Mouse (Mus musculus): Measurements from ENCODE around the gene Csad.

The Csad gene

DNA sequence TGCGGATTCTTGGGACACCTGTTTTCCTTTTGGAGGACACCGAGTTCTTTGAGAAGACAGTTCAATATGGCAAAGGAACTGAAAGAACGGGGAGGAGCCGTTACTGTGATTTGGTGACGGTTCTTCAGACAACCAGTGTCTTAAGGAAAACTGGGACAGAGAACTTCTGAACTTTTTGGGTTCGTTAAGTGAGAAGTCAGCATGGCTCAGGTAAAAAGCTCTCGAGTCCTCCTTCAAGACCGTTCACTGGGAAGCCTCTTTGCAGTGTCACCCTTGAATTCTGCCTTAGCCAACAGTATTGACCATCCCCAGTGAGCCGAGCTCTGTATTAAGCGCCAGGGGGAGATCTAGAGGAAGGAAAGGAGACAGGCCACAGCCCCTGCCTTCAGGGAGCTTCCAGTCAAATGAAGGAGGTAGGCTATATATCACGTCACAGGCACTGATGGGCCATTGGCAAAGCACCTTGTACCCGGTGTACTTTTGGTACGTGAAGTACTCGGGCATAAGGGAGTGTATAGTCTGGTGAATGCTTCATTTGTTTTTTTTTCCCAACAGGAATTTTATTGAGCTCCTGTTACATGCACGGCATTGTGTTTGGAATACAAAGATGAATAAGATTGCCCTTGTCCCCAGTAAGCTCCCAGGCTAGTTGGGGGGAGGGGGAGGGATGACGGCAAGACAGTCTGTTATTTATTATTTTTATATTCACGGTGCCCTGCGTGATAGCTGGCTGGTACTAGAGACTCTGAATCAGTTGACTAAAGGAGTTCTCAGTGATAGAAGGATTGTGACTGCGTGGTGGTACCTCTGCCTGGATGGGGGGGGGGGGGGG is at the start of gene Csad:
Gene Csad (minus strand): TSS at position 51 of the 832 bp plus-strand sequence.
- in situ Hi-C loops (cut with MboI, MseI), result no loop called here

- in situ Hi-C loops (cut with MboI, MseI), result no loop called here
Observed at GRCm38 (mm10) chr15:102250521-102250920, 46.0 kb upstream of the Csad start.

DNA sequence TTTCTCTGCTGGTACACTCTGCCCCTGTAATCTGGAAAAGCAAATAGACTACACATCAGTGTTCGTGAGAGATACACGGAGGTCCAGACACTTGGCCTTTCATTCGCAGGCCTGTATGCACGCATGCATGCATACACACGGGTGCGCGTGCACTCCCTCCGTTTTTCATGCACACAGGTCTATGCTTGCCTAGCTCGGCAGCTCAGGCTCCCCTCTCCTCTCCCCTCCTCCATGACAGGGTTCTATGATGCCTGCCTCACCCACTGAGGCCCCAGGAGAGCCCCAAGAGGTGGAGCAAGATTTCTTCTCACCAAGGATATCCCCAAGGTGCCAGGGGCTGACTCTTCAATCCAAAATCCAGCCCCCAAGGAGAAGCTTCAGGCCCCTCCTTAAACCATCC is 45.4 kb upstream of the Csad start:
- in situ Hi-C loops (cut with MboI, MseI), result loop anchor here (25.0 kb wide), 1 partner anchor 988 kb away; the partner anchor contains the start of gene Nr4a1

GRCm38 (mm10) chr15:102249251-102249691 is 44.7 kb upstream of the Csad start:
- in situ Hi-C loops (cut with MboI, MseI), result loop anchor here (25.0 kb wide), 1 partner anchor 987 kb away; the partner anchor contains the start of gene Nr4a1

DNA sequence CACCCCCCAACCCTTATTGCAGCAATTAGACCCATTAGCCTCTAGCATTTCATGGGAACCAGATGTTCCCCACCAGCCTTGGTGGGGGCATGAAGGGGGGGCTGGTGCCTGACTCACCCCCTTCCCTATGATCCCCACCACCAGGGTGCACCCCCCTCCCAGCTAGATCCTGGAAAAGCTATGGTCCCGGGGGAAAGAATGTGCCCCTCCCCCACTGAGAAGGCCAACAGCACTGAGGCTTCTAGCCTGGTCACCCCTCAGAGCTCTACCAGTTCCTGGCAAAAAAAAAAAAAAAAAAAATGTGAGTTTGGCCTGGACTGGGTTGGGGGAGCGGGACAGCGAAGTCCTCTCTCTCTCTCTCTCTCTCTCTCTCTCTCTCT is 44.3 kb upstream of the Csad start:
- in situ Hi-C loops (cut with MboI, MseI), result loop anchor here (25.0 kb wide), 1 partner anchor 987 kb away; the partner anchor contains the start of gene Nr4a1

DNA sequence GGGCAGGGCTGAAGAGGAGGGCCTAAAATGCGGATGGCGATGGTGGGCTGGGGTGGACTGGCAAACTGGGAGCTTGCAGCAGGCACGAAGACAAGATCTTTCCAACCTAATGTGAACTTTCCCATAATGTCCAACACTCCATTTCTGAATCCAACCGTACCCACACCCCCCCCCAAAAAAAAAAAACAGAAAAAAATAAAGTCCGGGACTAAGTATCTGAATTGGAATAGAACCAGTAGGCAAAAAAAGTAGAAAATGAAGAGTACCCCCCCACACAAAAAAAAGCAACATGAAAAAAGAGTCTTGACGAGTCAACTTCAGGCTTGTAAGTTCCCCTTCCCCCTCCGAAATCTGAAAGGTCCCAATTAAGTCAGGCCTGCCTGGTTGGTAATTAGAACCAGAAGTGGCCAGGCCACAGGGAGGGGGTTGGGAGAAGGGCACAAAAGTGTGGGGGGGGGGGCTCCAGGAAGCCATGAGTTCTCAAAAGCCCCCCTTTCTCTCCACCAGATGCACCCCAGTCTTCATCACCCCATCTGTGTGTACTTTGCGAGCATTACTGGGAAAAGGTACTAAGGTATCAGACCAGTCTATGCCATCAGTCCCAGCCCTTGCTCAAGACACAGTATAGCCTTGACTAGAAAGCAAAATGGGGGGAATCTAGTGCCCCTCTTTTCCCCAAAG is 43.7 kb upstream of the Csad start:
- in situ Hi-C loops (cut with MboI, MseI), result loop anchor here (25.0 kb wide), 1 partner anchor 986 kb away; the partner anchor contains the start of gene Nr4a1

- in situ Hi-C loops (cut with MboI, MseI), result loop anchor here (25.0 kb wide), 1 partner anchor 985 kb away; the partner anchor contains the start of gene Nr4a1
Observed at GRCm38 (mm10) chr15:102247252-102248130, 43.0 kb upstream of the Csad start.

DNA sequence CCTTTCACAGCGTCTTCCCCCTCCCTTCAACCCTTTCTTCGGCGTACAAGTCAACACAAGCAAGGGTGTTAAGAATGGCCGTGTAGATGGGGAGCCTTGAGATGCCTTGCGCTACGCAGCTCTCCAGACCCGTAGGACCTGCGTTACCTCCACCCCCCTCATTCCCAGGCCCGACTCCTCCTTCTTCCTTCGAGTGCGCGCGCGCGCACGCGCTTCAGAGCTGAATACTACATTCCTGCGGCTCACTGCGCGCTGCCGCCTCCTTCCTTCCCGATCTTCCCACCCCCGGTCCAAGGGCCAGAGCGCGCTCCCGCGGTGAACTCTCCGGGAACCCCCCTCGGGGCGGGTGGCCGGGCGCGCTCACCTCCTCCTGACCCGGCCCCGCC is 42.3 kb upstream of the Csad start:
- in situ Hi-C loops (cut with MboI, MseI), result loop anchor here (25.0 kb wide), 1 partner anchor 985 kb away; the partner anchor contains the start of gene Nr4a1

- in situ Hi-C loops (cut with MboI, MseI), result loop anchor here (25.0 kb wide), 1 partner anchor 984 kb away; the partner anchor contains the start of gene Nr4a1
Observed at GRCm38 (mm10) chr15:102245891-102246741, 41.6 kb upstream of the Csad start.

DNA sequence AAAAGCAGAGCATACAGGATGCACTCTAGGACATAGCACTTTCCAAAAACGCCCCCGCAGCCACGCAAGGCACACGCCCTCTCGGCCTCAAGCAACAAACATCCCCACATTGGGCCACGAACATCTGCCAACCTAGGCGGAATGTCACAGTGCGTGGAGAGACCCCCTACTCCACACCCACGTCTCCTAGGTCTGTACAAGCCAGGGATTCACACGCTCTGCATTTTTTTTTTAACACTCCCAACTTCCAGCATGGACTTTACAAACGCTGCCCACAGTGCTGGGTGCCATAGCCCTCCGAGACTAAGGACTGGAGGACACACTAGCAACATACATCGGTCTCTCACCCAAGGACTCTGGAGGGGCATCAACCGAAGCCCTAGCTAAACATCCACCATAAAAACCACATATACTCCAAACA is 40.9 kb upstream of the Csad start:
- in situ Hi-C loops (cut with MboI, MseI), result loop anchor here (25.0 kb wide), 1 partner anchor 983 kb away; the partner anchor contains the start of gene Nr4a1

DNA sequence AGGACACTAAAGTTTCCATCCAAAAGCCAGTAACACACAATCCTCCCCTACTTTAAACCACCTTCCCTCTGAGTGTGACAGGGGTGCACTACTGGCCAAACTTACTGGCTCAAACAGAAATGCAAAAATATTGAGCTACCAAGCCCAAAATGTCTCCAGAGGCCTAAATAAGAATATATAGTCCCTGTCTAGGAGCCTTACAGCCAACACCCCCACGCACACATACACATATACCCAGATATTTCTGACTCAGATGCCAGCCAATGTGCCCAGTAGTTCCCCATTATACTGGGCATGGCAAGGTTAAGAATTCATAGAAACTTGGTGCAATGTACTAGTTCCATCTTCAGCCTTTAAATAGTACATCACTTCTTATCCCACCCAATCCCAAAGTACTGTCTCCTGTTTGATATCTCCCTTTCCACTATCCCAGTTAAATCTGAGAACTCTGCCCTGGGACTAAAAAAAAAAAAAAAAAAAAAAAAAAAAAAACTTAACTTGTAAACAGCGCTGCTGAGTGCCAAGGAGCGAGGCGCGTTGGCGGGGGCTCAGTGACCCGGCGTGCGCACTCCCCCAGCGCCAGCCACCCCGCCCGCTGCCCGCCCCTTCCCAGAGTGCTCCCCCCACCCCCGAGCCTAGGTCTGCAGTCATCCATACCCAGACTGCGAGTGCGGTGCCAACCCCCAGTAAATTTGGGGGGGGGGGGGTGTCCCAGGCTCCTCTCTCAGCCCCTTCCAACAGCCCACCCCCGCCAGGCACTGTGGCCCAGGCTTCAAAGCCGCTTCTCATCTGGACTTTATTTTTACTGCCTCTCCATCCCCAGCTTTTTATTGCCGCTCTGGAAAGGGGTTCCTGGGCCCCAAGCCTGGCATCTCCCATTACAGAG is 40.0 kb upstream of the Csad start:
- in situ Hi-C loops (cut with MboI, MseI), result loop anchor here (25.0 kb wide), 1 partner anchor 982 kb away; the partner anchor contains the start of gene Nr4a1

DNA sequence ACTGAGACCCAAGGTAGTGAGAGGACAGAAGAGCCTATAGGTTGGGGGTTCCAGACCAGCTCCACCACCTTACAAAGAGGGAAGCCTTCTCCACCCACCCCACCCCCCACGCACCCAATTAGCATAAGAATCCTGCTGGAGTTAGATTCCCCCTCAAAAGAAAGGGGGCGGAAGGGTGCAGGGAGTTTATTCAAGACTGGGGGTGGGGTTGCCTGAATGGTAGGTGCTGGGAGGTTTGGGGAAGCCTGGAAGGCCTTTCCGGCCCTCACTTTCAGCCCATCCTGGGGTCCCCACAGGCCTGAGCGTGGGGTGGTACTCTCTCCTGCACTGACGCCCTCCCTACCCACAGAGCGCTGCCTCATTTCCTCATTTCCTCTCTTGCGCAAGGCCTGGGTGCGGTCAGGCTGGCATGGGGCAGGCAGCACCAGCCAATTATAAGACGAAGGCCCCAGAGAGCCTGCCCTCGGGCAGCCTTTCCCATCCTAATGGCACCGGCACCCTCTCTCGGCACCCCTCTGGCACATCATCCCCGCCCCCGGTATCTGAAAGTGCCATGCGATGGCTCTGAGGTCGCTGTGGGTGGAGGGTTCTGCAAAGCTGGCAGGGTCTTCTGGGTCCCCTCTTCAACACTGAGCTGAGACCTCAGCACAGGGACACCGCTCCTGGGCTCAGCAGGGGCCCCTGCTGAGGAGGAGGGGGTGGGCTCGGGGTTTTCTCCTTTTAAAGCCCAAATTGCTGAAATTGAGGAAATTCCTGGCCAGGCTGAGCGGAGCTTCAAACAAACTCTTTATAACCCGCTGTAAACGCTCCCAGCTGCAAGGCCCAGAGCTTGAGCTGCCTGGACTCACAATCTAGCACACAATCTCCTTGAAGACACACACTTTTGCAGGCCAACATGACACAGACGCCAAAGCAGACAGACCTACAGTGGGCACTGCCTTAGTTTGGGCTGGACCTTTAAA is 39.0 kb upstream of the Csad start:
- in situ Hi-C loops (cut with MboI, MseI), result loop anchor here (25.0 kb wide), 1 partner anchor 981 kb away; the partner anchor contains the start of gene Nr4a1

DNA sequence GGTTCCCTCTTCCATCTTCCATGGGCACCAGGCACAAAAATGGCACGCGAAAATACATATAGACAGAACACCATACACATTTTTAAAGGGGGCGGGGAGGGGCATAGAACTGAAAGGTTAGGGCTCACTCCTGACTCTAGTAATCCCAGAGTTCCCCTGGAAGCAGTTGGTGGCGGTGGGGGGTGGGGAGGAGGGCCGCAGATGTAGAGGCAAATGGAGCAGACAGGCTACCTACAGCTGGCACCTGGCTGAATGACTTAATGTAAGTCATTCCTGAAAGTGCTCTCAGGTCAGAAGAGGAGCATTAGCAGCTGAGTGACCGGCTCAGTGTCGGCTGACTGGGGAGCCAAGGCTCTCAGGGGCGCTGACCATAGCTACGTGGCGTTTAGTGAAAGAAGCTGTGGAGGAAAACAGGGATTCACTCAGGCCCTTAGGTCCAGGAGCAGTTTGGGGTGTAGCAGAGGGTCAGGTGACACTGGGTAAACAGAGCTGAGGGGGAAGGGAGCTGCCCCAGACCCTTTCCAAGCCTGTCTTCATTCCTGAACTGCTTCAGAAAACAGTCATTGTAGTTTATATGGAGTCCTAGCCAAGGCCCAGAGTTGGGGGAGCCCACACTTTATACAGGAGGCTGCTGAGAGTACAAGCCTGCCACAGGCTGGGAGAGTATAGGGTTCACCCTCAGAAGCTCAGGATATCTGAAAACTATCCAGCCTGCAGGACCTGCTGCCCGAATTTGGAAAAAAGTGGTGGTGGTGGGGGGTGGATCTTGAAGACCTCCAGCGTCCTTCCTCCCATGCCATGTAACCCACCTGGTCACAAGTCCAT is 38.1 kb upstream of the Csad start:
- in situ Hi-C loops (cut with MboI, MseI), result loop anchor here (25.0 kb wide), 1 partner anchor 980 kb away; the partner anchor contains the start of gene Nr4a1

- in situ Hi-C loops (cut with MboI, MseI), result loop anchor here (25.0 kb wide), 1 partner anchor 978 kb away; the partner anchor contains the start of gene Nr4a1
Observed at GRCm38 (mm10) chr15:102240607-102241006, 36.1 kb upstream of the Csad start.

- in situ Hi-C loops (cut with MboI, MseI), result loop anchor here (5.0 to 25.0 kb wide), 2 partner anchors 42 to 978 kb away; partner anchors contain the start of gene Nr4a1
Observed at GRCm38 (mm10) chr15:102239851-102240250, 35.3 kb upstream of the Csad start.

DNA sequence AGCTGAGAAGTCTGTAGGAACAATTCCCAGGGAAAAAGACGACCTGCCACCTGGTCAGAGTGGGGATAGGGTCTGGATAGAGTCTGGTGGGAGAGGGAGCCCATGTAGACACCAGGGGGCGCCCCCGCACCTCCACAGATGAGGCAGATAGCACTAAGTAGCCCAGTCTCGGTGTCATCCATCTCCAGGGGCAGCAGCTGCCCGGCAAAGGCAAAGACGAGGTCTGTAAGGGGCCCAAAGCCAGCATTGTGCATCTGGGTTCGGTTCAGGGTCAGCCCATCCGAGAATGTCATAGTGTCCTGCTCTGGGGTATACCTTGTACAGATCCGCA is 34.7 kb upstream of the Csad start:
- in situ Hi-C loops (cut with MboI, MseI), result loop anchor here (5.0 to 25.0 kb wide), 2 partner anchors 43 to 977 kb away; partner anchors contain the start of gene Nr4a1

All from T-helper 1 cell (primary cell).